Mouse (Mus musculus): ENCODE data around the gene Ugt1a10.

The Ugt1a10 gene

GRCm38 (mm10) chr1:88231803-88232499 lies 176.8 kb downstream of the Ugt1a10 start:
- no peak for DNase-seq (ENCODE audit: low read depth)

- no peak for DNase-seq (ENCODE audit: low read depth)
These were observed 177.6 kb downstream of the Ugt1a10 start for GRCm38 (mm10) chr1:88232664-88233380.

DNA sequence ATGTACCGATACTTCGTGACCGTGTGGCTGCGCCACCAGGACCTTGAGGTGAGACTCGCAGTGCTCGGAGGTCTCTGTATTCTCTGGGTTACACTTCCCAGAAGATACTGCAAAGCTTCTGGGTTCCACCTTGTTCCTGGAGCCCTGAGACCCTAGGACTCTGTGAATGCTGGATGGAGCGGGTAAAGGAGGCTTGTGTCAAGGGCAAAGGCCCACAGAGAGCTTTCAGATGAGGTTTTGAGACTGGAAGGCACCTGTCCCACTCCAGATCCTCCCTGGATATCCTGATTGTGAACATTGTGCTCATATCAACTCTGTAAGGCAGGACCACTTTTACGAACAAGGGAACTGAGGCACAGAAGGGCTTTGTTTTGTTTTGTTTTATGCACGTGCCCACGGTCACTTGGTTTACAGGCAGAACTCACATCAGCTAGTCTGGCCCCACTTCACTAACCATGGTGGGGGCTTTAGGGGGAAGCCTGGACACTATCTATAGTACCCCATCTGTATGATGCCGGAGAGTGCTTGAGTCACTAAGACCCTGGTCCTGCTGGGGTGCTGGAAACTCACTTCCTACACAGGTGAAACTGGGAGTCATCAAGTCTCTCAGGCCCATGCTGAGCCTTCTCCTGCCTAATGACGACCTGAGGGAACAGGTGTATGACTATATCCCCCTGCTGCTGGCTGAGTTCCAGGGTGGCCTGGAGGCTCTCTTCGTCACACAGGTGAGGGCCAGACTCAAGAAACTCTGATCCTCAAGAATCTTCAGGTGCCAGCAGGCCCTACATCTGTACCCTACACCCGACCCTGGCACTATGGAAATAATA lies 178.4 kb downstream of the Ugt1a10 start:
- no peak for DNase-seq (ENCODE audit: low read depth)

DNA sequence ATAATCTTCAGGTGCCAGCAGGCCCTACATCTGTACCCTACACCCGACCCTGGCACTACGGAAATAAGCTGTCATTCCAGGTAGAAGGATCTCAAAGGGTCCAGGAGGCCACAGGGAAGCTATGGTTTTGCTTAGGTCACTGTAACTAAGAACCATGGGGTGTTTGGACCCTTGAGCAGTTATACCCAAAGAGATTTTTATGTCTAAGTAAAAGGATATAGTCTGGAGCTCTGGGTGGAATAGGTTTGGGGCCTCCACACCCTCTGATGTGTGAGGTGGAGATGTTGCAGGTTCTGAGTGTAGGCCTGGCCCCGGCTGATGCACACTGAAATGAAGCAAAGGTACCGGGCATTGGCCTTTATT lies 179.0 kb downstream of the Ugt1a10 start:
- no peak for DNase-seq (ENCODE audit: low read depth)

GRCm38 (mm10) chr1:88234646-88235045 lies 179.5 kb downstream of the Ugt1a10 start:
- no peak for DNase-seq (ENCODE audit: low read depth)

DNA sequence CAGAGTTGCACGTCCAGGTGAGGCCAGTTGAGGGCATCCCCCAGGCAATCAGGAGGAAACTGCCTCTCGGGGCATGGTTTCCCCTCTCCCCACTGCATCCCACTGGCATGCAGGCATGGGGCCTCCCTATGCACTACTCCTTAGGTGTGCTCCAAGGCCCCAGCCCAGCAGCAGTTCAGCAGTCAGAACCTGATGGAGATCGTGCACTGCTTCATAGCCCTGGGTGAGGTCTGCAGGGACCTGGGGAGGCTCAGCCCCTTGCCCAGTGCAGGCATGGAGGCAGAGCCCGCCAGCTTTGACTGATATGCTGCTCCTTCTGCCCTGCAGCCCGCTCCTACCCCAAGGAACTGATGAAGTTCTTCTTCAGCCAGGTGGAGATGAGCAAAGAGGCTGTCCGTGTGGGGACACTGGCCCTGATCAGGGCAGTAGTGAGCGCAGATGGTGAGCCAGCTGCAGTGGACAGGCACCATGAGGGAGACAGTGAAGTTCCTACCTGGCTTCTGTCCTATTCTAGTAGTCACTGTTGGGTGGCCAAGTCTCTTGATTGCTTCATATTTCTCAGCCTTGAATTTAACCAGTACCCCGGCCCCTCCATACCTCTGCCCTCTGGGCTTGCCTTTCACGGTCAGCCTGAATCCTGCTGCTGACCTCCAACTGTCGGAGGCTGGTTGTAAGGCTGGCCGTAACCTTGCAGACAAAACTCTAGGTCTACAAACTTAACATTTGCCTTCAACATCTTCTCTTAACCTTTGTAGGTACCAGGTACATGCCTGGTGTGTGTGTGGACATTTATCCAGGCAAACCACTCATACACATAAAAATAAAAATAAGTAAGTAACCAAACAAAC lies 180.1 kb downstream of the Ugt1a10 start:
- no peak for DNase-seq (ENCODE audit: low read depth)

DNA sequence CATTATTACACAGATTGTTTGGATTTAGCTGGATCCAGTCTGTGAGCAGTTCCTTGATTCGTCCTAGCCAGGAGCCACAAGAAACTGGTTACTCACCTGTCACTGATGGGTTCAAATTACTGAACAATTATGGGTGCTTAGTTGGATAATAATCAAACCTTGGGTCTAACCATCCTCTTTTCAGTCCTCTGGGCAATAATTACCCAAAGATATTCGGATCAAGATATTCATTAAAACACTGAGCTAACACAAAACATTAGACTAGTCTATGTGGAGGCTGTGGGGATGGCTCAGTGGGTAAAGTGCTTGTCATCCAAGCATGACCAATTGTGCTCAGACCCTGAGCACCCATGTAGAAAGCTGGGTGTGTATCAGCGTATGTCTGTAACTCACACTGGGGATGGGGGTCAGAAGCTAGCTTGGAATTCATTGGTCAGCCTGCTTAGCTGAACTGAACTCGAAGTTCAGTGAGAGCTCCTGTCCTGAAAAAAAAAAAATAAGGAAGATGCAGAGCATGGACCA lies 180.8 kb downstream of the Ugt1a10 start:
- DNase-seq (ENCODE audit: low read depth): no peak

GRCm38 (mm10) chr1:88237311-88237710 lies 182.1 kb downstream of the Ugt1a10 start:
- DNase-seq (ENCODE audit: low read depth): no peak

DNA sequence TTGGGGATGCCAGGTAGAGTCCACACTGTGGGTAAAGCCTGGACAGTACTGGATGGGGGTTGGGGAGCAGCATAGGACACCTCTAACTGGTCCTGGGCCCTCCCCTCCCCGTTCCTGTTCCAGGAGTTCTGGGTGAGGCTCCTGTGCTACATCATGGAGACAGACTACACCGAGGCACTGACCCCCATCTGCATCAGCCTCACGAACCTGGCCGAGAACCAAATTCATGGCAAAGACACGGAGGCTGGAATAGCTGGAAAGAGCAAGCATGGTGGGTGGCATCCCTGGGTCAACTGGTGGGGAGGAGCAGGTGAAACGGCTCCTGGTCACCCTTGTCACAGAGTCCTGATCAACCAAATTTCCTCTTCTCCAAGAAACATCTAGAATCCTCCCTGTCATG lies 183.6 kb downstream of the Ugt1a10 start:
- DNase-seq (ENCODE audit: low read depth): no peak

GRCm38 (mm10) chr1:88240072-88240471 lies 184.9 kb downstream of the Ugt1a10 start:
- no peak for DNase-seq (ENCODE audit: low read depth)

DNA sequence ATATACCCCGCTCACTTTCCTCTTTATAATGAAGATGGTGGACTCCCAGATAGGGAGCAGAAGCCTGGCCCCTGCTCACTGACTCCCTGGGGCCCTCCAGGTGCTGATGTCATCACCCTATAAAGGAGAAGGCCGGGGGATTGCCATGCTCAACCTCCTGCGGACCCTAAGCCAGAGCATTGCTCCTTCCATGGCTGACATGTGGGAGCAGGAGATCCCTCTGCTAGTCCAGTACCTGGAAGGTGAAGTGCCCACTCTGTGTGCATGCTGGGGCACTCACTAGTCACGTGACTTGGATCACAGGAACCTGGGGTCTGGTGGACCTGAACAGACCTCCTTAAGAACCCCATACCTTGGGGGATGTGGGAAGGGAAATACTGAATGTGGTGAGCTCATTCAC lies 185.4 kb downstream of the Ugt1a10 start:
- no peak for DNase-seq (ENCODE audit: low read depth)

DNA sequence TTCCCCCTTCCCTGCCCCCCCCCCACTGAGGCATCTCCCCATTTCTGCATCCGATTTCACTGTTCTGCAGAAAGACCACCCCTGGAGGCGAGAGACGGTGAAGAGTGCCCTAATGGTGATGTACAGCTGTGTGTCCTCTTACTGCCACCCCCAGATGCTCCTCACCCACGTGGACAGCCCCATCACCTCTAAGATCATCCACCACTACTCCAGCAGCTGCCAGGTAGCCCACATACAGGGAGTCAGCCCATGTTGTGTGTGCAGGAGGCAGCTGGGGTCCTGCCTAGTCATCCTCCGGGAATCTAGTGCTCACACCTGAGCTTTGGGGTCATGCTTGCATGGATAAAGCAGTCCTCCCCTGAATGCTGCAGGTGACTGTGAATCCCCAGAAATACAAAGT lies 188.7 kb downstream of the Ugt1a10 start:
- DNase-seq (ENCODE audit: low read depth): no peak

- DNase-seq (ENCODE audit: low read depth): no peak
These were observed 190.7 kb downstream of the Ugt1a10 start for GRCm38 (mm10) chr1:88245881-88246280.

DNA sequence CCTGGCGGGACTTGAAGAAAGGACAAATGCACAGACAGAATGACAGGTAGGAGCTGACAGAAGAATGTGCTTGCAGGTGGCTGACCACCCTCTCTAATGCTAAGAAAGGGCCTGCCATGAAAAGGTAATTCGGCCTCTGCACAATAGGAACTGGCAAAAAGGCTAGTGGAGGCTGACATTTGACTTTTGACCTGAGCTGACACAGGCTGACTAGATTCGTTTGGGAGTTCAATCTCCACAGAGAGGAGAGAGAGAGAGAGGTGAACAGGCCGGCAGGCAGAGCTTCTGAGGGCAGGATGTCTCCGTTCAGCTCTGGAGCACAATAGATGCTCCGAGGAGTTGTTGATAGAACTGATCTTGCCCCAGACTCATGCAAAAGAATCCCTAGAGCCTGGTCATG lies 191.2 kb downstream of the Ugt1a10 start:
- DNase-seq (ENCODE audit: low read depth): no peak

DNA sequence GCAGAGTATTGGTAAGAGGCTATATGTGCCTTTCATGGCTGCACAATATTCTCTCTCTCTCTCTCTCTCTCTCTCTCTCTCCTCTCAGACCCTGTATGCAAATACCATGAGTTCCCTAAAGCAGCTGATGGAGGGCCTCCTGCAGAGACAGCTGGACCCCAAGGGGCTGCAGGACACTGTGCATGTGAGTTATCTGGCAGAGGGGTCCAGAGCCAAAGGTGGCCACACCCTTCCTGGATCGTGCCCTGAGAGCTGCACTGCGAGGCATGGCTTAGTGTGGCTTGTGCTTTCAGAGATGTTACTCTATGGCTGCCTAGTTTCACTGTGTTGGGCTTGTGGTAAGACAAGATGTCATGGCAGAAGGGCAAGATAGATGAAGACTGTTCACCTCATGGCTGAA lies 192.5 kb downstream of the Ugt1a10 start:
- DNase-seq (ENCODE audit: low read depth): no peak

- DNase-seq (ENCODE audit: low read depth): no peak
These were observed 193.5 kb downstream of the Ugt1a10 start for GRCm38 (mm10) chr1:88248658-88249057.

- no peak for DNase-seq (ENCODE audit: low read depth)
These were observed 194.4 kb downstream of the Ugt1a10 start for GRCm38 (mm10) chr1:88249596-88249995.

GRCm38 (mm10) chr1:88250023-88250422 lies 194.8 kb downstream of the Ugt1a10 start:
- DNase-seq (ENCODE audit: low read depth): no peak

GRCm38 (mm10) chr1:88253106-88253505 lies 197.9 kb downstream of the Ugt1a10 start:
- DNase-seq (ENCODE audit: low read depth): no peak

DNA sequence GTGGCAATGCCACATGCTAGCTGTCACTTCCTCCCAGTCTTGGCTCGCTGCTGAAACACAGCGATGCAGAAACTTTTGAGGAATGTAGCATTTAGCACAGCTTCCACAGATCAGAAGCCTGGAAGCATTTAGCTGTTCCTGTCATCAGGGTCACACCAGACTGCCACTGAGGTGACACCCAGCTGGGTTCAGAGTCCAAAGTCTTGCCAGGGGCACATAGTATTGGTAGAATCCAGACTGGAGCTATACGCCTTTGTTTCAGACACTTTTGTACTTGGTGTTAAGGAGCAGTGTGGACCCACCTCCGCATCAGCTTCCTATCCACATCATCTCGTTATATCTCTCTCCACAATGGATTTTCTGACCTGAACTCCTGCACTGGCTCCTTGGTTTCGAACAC lies 198.4 kb downstream of the Ugt1a10 start:
- DNase-seq (ENCODE audit: low read depth): no peak

DNA sequence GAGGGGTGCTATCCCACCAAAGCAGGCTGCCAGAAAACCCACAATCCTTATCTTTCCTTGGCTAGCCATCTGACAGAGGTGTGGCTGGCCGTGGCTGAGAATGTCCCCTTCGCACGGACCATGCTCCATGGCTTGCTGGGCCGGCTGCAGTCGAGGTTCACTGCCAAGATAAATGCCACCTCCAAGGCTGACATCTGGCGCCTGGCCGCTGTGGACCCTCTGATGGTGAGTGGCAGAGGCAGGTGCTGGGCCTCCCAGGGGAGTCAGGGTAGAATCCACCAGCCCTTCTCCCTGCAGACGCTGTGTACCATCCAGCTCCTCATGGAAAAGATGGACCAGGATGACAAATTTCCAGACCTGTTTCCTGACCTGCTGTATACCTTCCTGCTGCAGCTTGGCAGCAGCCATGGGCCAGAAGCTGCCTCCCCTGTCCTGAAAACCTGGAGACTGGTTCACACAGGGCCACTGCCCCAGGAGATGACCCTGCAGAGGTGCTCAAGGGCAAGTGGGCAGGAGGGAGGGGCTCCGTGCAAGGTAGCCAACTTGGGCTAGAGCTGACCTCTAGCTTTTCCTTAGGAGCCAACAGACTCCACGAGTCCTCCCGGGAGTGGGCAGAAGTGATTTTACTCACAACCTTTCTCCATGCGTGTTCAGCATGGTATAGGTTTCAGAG lies 199.7 kb downstream of the Ugt1a10 start:
- DNase-seq (ENCODE audit: low read depth): no peak
